Mouse (Mus musculus): ENCODE results near the gene Rnf169. TPM values are rescaled to one million over a fixed set of nuclear protein-coding genes. Genes with fewer than 3 reads are reported as not detected.
"Not testable (repeated sequence)": the region's sequence is repeated elsewhere in the genome, so short reads cannot be mapped to it uniquely, and the experiment has no call there.

The Rnf169 gene
- polyA plus RNA-seq, 1 experiment: 13.3 TPM

- H3K27me3 ChIP-seq (ENCODE audit: control insufficient read depth, insufficient read depth, low read length): no peaks in the 10 kb centered on the region
- peak overlapping the region; percentile 83 for H3K27ac ChIP-seq (ENCODE audit: control insufficient read depth, insufficient read depth, low read length)
- 56% methylated on average over 8 of the region's 8 CpGs for WGBS
- H3K4me1 ChIP-seq (replicated peaks; ENCODE audit: control insufficient read depth, insufficient read depth, low read length): peaks cover 11% of the 10 kb centered on the region
- TF ChIP-seq CTCF (IDR thresholded peaks at IDR 0.05; ENCODE audit: borderline replicate concordance, control insufficient read depth, extremely low read depth, insufficient read depth, low read length, poor library complexity): no peak
- no peak for TF ChIP-seq POLR2A (IDR thresholded peaks at IDR 0.05; ENCODE audit: control insufficient read depth, extremely low read depth, insufficient read depth, low read length, poor library complexity)
- H3K36me3 ChIP-seq (ENCODE audit: control insufficient read depth, insufficient read depth, low read length): peaks cover 5% of the 10 kb centered on the region; the same call in 1 of the 2 replicates
- peak; percentile 40 for DNase-seq
- no peak overlapping the region for H3K4me3 ChIP-seq (ENCODE audit: control insufficient read depth, insufficient read depth, low read length)
These were observed 26.0 kb downstream of the Rnf169 start for GRCm38 (mm10) chr7:99954212-99954611.

- no peak for TF ChIP-seq CTCF (IDR thresholded peaks at IDR 0.05; ENCODE audit: borderline replicate concordance, control insufficient read depth, extremely low read depth, insufficient read depth, low read length, poor library complexity)
- TF ChIP-seq POLR2A (IDR thresholded peaks at IDR 0.05; ENCODE audit: control insufficient read depth, extremely low read depth, insufficient read depth, low read length, poor library complexity): no peak
- H3K36me3 ChIP-seq (ENCODE audit: control insufficient read depth, insufficient read depth, low read length): peaks cover 5% of the 10 kb centered on the region; the same call in 1 of the 2 replicates
- peak; percentile 24 for DNase-seq
- no peaks in the 10 kb centered on the region for H3K27me3 ChIP-seq (ENCODE audit: control insufficient read depth, insufficient read depth, low read length)
- peaks cover 11% of the 10 kb centered on the region for H3K4me1 ChIP-seq (replicated peaks; ENCODE audit: control insufficient read depth, insufficient read depth, low read length)
- H3K4me3 ChIP-seq (ENCODE audit: control insufficient read depth, insufficient read depth, low read length): no peak overlapping the region
- H3K27ac ChIP-seq (ENCODE audit: control insufficient read depth, insufficient read depth, low read length): peak overlapping the region; percentile 88
- WGBS: 69% methylated on average over 6 of the region's 6 CpGs
These were observed 26.7 kb downstream of the Rnf169 start for GRCm38 (mm10) chr7:99953442-99954098.

GRCm38 (mm10) chr7:99947329-99947728 is 32.9 kb downstream of the Rnf169 start:
- H3K27me3 ChIP-seq (ENCODE audit: control insufficient read depth, insufficient read depth, low read length): no peaks in the 10 kb centered on the region
- 73% methylated on average over 9 of the region's 9 CpGs for WGBS
- no peak overlapping the region for H3K4me3 ChIP-seq (ENCODE audit: control insufficient read depth, insufficient read depth, low read length)
- no peak for TF ChIP-seq POLR2A (IDR thresholded peaks at IDR 0.05; ENCODE audit: control insufficient read depth, extremely low read depth, insufficient read depth, low read length, poor library complexity)
- no peak for TF ChIP-seq CTCF (IDR thresholded peaks at IDR 0.05; ENCODE audit: borderline replicate concordance, control insufficient read depth, extremely low read depth, insufficient read depth, low read length, poor library complexity)
- no peak overlapping the region for H3K27ac ChIP-seq (ENCODE audit: control insufficient read depth, insufficient read depth, low read length)
- no peaks in the 10 kb centered on the region; the same call in 1 of the 2 replicates for H3K4me1 ChIP-seq (replicated peaks; ENCODE audit: control insufficient read depth, insufficient read depth, low read length)
- peaks cover 26% of the 10 kb centered on the region for H3K36me3 ChIP-seq (ENCODE audit: control insufficient read depth, insufficient read depth, low read length)
- DNase-seq: no peak

- Histone ChIP-seq H3K27ac (ENCODE audit: control insufficient read depth, insufficient read depth, low read length) (no peak overlapping the region), H3K27me3 (ENCODE audit: control insufficient read depth, insufficient read depth, low read length) (no peaks in the 10 kb centered on the region), H3K4me1 (replicated peaks; ENCODE audit: control insufficient read depth, insufficient read depth, low read length) (no peaks in the 10 kb centered on the region; the same call in 1 of the 2 replicates), H3K4me3 (ENCODE audit: control insufficient read depth, insufficient read depth, low read length) (no peak overlapping the region), H3K36me3 (ENCODE audit: control insufficient read depth, insufficient read depth, low read length) (peaks cover 29% of the 10 kb centered on the region)
- 62% methylated on average over 4 of the region's 4 CpGs for WGBS
- DNase-seq: no peak
- TF ChIP-seq CTCF (IDR thresholded peaks at IDR 0.05; ENCODE audit: borderline replicate concordance, control insufficient read depth, extremely low read depth, insufficient read depth, low read length, poor library complexity) (no peak), POLR2A (IDR thresholded peaks at IDR 0.05; ENCODE audit: control insufficient read depth, extremely low read depth, insufficient read depth, low read length, poor library complexity) (no peak)
These were observed 33.9 kb downstream of the Rnf169 start for GRCm38 (mm10) chr7:99946356-99946755.

- no peak for TF ChIP-seq POLR2A (IDR thresholded peaks at IDR 0.05; ENCODE audit: control insufficient read depth, extremely low read depth, insufficient read depth, low read length, poor library complexity)
- no peak for TF ChIP-seq CTCF (IDR thresholded peaks at IDR 0.05; ENCODE audit: borderline replicate concordance, control insufficient read depth, extremely low read depth, insufficient read depth, low read length, poor library complexity)
- H3K4me3 ChIP-seq (ENCODE audit: control insufficient read depth, insufficient read depth, low read length): no peak overlapping the region
- peaks cover 33% of the 10 kb centered on the region for H3K36me3 ChIP-seq (ENCODE audit: control insufficient read depth, insufficient read depth, low read length)
- no peaks in the 10 kb centered on the region; the same call in 1 of the 2 replicates for H3K4me1 ChIP-seq (replicated peaks; ENCODE audit: control insufficient read depth, insufficient read depth, low read length)
- no peak for DNase-seq
- H3K27ac ChIP-seq (ENCODE audit: control insufficient read depth, insufficient read depth, low read length): no peak overlapping the region
- 100% methylated on average over 3 of the region's 3 CpGs for WGBS
- no peaks in the 10 kb centered on the region for H3K27me3 ChIP-seq (ENCODE audit: control insufficient read depth, insufficient read depth, low read length)
These were observed 34.3 kb downstream of the Rnf169 start for GRCm38 (mm10) chr7:99945939-99946338.

- H3K36me3 ChIP-seq (ENCODE audit: control insufficient read depth, insufficient read depth, low read length): peaks cover 40% of the 10 kb centered on the region
- 98% methylated on average over 22 of the region's 22 CpGs for WGBS
- not testable (repeated sequence) for H3K4me3 ChIP-seq (ENCODE audit: control insufficient read depth, insufficient read depth, low read length); H3K27ac ChIP-seq (ENCODE audit: control insufficient read depth, insufficient read depth, low read length); DNase-seq; H3K4me1 ChIP-seq (replicated peaks; ENCODE audit: control insufficient read depth, insufficient read depth, low read length); H3K27me3 ChIP-seq (ENCODE audit: control insufficient read depth, insufficient read depth, low read length)
These were observed 35.2 kb downstream of the Rnf169 start for GRCm38 (mm10) chr7:99945012-99945411.

GRCm38 (mm10) chr7:99944520-99944919 is 35.7 kb downstream of the Rnf169 start:
- 99% methylated on average over 3 of the region's 3 CpGs for WGBS

More at GRCm38 (mm10) chr7:99944520-99944919, 35.7 kb downstream of the Rnf169 start:
- peaks cover 40% of the 10 kb centered on the region for H3K36me3 ChIP-seq (ENCODE audit: control insufficient read depth, insufficient read depth, low read length)
- TF ChIP-seq POLR2A (IDR thresholded peaks at IDR 0.05; ENCODE audit: control insufficient read depth, extremely low read depth, insufficient read depth, low read length, poor library complexity): no peak
- TF ChIP-seq CTCF (IDR thresholded peaks at IDR 0.05; ENCODE audit: borderline replicate concordance, control insufficient read depth, extremely low read depth, insufficient read depth, low read length, poor library complexity): no peak
- DNase-seq: no peak
- H3K27ac ChIP-seq (ENCODE audit: control insufficient read depth, insufficient read depth, low read length): no peak overlapping the region
- no peak overlapping the region for H3K4me3 ChIP-seq (ENCODE audit: control insufficient read depth, insufficient read depth, low read length)
- no peaks in the 10 kb centered on the region for H3K27me3 ChIP-seq (ENCODE audit: control insufficient read depth, insufficient read depth, low read length)
- no peaks in the 10 kb centered on the region; the same call in 1 of the 2 replicates for H3K4me1 ChIP-seq (replicated peaks; ENCODE audit: control insufficient read depth, insufficient read depth, low read length)

Measured in thymus, adult 2 months (tissue).